Mouse (Mus musculus) hindbrain, embryonic 14.5 days (tissue): ENCODE data around the gene Zfp91. TPM values are rescaled to one million over a fixed set of nuclear protein-coding genes. Genes with fewer than 3 reads are reported as not detected.
"Not testable (repeated sequence)": the region's sequence is repeated elsewhere in the genome, so short reads cannot be mapped to it uniquely, and the experiment has no call there.

Source experiments
- ATAC-seq: fragments of 200-750 bp; cut with Nextera tagmentation; 2 replicates; pipeline ENCODE4 v1.8.0; 2017; ENCODE audit warnings: moderate number of reproducible peaks, mild to moderate bottlenecking, moderate TSS enrichment, moderate library complexity; ENCODE audit not compliant: low FRiP score
- DNase-seq: peaks from one replicate; pipeline ENCODE4 v3.0.0-alpha.2; 2015; ENCODE audit warnings: low spot score
- H3K27ac ChIP-seq: fragments of 300-500 bp; sonication (generic); 2 replicates; pipeline ENCODE4 v1.5.1; 2014; ENCODE audit warnings: mild to moderate bottlenecking, moderate library complexity
- H3K27me3 ChIP-seq: fragments of 300-500 bp; sonication (generic); 2 replicates; pipeline ENCODE4 v1.6.1; 2014; ENCODE audit warnings: mild to moderate bottlenecking, low read length, mixed read lengths; ENCODE audit not compliant: control insufficient read depth, insufficient read depth
- H3K36me3 ChIP-seq: fragments of 300-500 bp; sonication (generic); replicated peaks from 2 replicates; pipeline ENCODE4 v1.6.1; 2014; ENCODE audit not compliant: control insufficient read depth, insufficient read depth
- H3K4me1 ChIP-seq: fragments of 300-500 bp; sonication (generic); replicated peaks from 2 replicates; pipeline ENCODE4 v1.6.1; 2014; ENCODE audit warnings: antibody characterized with exemption, low read length, mixed read lengths; ENCODE audit not compliant: control insufficient read depth, insufficient read depth
- H3K4me2 ChIP-seq: fragments of 300-500 bp; sonication (generic); replicated peaks from 2 replicates; pipeline ENCODE4 v1.6.1; 2014; ENCODE audit warnings: mild to moderate bottlenecking, moderate library complexity
- H3K4me3 ChIP-seq: fragments of 300-500 bp; sonication (generic); replicated peaks from 2 replicates; pipeline ENCODE4 v1.5.1; 2014; ENCODE audit warnings: mild to moderate bottlenecking, low read length
- H3K9ac ChIP-seq: fragments of 300-500 bp; sonication (generic); 2 replicates; pipeline ENCODE4 v1.6.1; 2014
- H3K9me3 ChIP-seq: fragments of 300-500 bp; sonication (generic); 2 replicates; pipeline ENCODE4 v1.6.1; 2016; ENCODE audit warnings: low read length; ENCODE audit not compliant: control insufficient read depth
- WGBS: fragments of 180-500 bp; shearing (Covaris S2); extraction: QIAGEN DNeasy Blood & Tissue Kit; methylation state at CpG from one replicate; pipeline ENCODE4 v1.1.7; 2014; 5-methylcytosine and 5-hydroxymethylcytosine counted together
- polyA plus RNA-seq: library from polyadenylated mRNA; unstranded; fragments of >200 nt; fragmentation: Nextera tagmentation; extraction: Ambion mirVana; gene quantifications from 2 replicates; pipeline ENCODE4 v1.2.1, GENCODE M21; 2014

Gene Zfp91
- polyA plus RNA-seq, 1 experiment from 2014 or later, result 8.5 TPM

GRCm38 (mm10) chr19:12720919-12721318 is 75.0 kb downstream of the Zfp91 start:
- WGBS, result 94% methylated on average over 5 of the region's 5 CpGs
- not testable (repeated sequence) for H3K9me3 ChIP-seq, DNase-seq, H3K4me1 ChIP-seq, H3K4me3 ChIP-seq, H3K36me3 ChIP-seq, H3K27ac ChIP-seq, ATAC-seq, H3K9ac ChIP-seq, H3K4me2 ChIP-seq, H3K27me3 ChIP-seq

GRCm38 (mm10) chr19:12720463-12720862 is 75.5 kb downstream of the Zfp91 start:
- ATAC-seq (no peak), DNase-seq (no peak)
- H3K4me3 ChIP-seq, result no peak overlapping the region
- no peak overlapping the region for H3K4me2 ChIP-seq
- H3K9ac ChIP-seq, result no peak overlapping the region
- H3K27me3 ChIP-seq, result no peaks in the 10 kb centered on the region
- no peak overlapping the region for H3K27ac ChIP-seq
- H3K4me1 ChIP-seq, result no peaks in the 10 kb centered on the region
- H3K9me3 ChIP-seq, result no peaks in the 10 kb centered on the region
- H3K36me3 ChIP-seq, result no peaks in the 10 kb centered on the region
- 72% methylated on average over 2 of the region's 2 CpGs for WGBS

- H3K4me1 ChIP-seq, result no peaks in the 10 kb centered on the region
- H3K9ac ChIP-seq, result no peak overlapping the region
- H3K9me3 ChIP-seq, result no peaks in the 10 kb centered on the region
- H3K27me3 ChIP-seq, result no peaks in the 10 kb centered on the region
- no peak overlapping the region for H3K27ac ChIP-seq
- no peaks in the 10 kb centered on the region for H3K36me3 ChIP-seq
- no peak overlapping the region for H3K4me3 ChIP-seq
- 89% methylated on average over 6 of the region's 6 CpGs for WGBS
- DNase-seq (no peak), ATAC-seq (no peak)
- no peak overlapping the region for H3K4me2 ChIP-seq
These were observed 76.7 kb downstream of the Zfp91 start for GRCm38 (mm10) chr19:12719189-12719588.

Other genes starting within 250 kb of the Zfp91 start
- not detected in 2 replicates for gene Gm4952, start 196.2 kb downstream of the Zfp91 start, polyA plus RNA-seq
- not detected in 2 replicates for gene Glyat, start 162.8 kb downstream of the Zfp91 start, polyA plus RNA-seq
- not detected in 2 replicates for gene Olfr1442, start 125.7 kb downstream of the Zfp91 start, polyA plus RNA-seq
- gene Olfr1443, start 118.0 kb downstream of the Zfp91 start, polyA plus RNA-seq, result not detected in 2 replicates
- gene Keg1, start 100.3 kb downstream of the Zfp91 start, polyA plus RNA-seq, result not detected in 2 replicates
- gene Cntf, start 30.5 kb downstream of the Zfp91 start, polyA plus RNA-seq, result 0.39 TPM in 1 of 2 replicates, not detected in the other
- 0.83 and 1.1 TPM in 2 replicates for gene Lpxn, start 67 bp upstream of the Zfp91 start, polyA plus RNA-seq
- gene Gm5244, start 50.6 kb upstream of the Zfp91 start, polyA plus RNA-seq, result not detected in 2 replicates
- not detected in 2 replicates for gene Olfr1444, start 61.2 kb upstream of the Zfp91 start, polyA plus RNA-seq
- not detected in 2 replicates for gene Olfr1445, start 87.7 kb upstream of the Zfp91 start, polyA plus RNA-seq
- not detected in 2 replicates for gene Olfr1446, start 97.4 kb upstream of the Zfp91 start, polyA plus RNA-seq
- gene Olfr1447, start 107.6 kb upstream of the Zfp91 start, polyA plus RNA-seq, result not detected in 2 replicates
- gene Olfr1448, start 128.3 kb upstream of the Zfp91 start, polyA plus RNA-seq, result not detected in 2 replicates
- gene Olfr1449, start 134.7 kb upstream of the Zfp91 start, polyA plus RNA-seq, result not detected in 2 replicates
- not detected in 2 replicates for gene Olfr1450, start 154.1 kb upstream of the Zfp91 start, polyA plus RNA-seq
- not detected in 2 replicates for gene Olfr1451, start 198.9 kb upstream of the Zfp91 start, polyA plus RNA-seq
- not detected in 2 replicates for gene Olfr1453, start 232.2 kb upstream of the Zfp91 start, polyA plus RNA-seq